Mouse (Mus musculus): Measurements from ENCODE around the gene Acat2.
A peak's percentile ranks its signal among the peaks of the same experiment; 100 is the strongest.

DNA sequence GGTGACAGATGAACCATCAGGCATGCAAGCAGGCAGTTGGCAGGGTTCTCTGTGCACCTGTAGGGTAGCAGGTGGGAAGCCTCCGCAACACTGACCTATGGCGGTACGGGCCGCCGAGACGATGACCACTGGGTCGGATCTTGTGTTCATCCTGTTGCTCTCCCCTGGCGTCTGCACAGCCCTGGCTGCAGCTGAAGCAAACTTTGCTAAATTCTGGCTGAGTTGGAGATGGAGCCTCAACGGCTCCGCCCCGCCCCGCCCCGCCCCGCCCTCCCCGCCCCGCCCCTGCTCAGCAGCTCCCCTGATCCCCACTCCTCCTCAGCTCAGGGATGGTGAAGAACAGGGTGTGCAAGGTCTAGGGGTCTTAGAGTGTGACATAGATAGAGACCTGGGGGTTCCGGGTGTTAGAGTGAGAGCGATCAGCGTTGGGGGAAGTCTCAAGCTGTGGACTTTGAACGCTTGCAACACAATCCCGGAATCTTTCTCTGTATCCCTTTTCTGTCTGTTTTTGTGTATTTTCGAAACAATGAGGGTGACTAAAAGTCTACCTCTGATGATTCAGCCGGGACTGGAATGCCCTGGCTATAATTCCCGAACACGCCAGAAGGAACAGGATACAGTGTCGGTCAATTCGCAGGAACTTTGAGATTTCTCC is 20.3 kb downstream of the Acat2 start, which contains the start of gene Acat3:
- no peak for TF ChIP-seq CTCF (IDR thresholded peaks at IDR 0.05; ENCODE audit: control insufficient read depth, insufficient read depth, insufficient replicate concordance, low read depth, low read length)
- TF ChIP-seq POLR2A (IDR thresholded peaks at IDR 0.05; ENCODE audit: control insufficient read depth, low read depth, low read length): peak; percentile 73
